ENCODE assay signal across 19 mouse cellular contexts in genomic region chr3:99970766-99971165, GRCm38 (mm10).
DNase-seq lines count a peak whose midpoint lies in the region; ATAC-seq lines count a peak whose summit lies in the region.
"Had no signal": no experiment of that assay in that cellular context is flagged by ENCODE, and none has a peak within 500 bp of the region (broad histone marks: within the 10 kb centered on the region; RNA-seq: fewer than 3 reads in every experiment).

No protein-coding gene starts in this region.

- H3K9ac ChIP-seq in intestine, embryonic 14.5 days (ENCODE audit: low read length): no peak overlapping the region
- H3K9ac ChIP-seq in intestine, embryonic 15.5 days: no peak overlapping the region
- no peak overlapping the region for H3K9ac ChIP-seq in liver, embryonic 12.5 days
- H3K9ac ChIP-seq in embryonic facial prominence, embryonic 14.5 days (ENCODE audit: low read depth, low read length): no peak overlapping the region
- H3K9ac ChIP-seq: embryonic facial prominence, embryonic 12.5 days; liver, embryonic 15.5 days had no signal

- H3K4me1 ChIP-seq in intestine, embryonic 14.5 days (replicated peaks; ENCODE audit: control insufficient read depth, insufficient read depth, low read length): no peaks in the 10 kb centered on the region; the same call in 1 of the 2 replicates
- no peaks in the 10 kb centered on the region for H3K4me1 ChIP-seq in intestine, embryonic 15.5 days (replicated peaks)
- no peaks in the 10 kb centered on the region for H3K4me1 ChIP-seq in liver, embryonic 12.5 days
- H3K4me1 ChIP-seq in embryonic facial prominence, embryonic 14.5 days (ENCODE audit: control insufficient read depth, insufficient read depth, low read length): peaks cover 7% of the 10 kb centered on the region
- H3K4me1 ChIP-seq: liver, embryonic 15.5 days had no signal

- no peak for ATAC-seq in intestine, embryonic 14.5 days (replicated peaks; ENCODE audit: low FRiP score, low TSS enrichment, low read depth)
- ATAC-seq in intestine, embryonic 15.5 days: no peak
- ATAC-seq in liver, embryonic 12.5 days: no peak
- no peak for ATAC-seq in embryonic facial prominence, embryonic 14.5 days (ENCODE audit: low read depth)

- no peaks in the 10 kb centered on the region for H3K27me3 ChIP-seq in intestine, embryonic 14.5 days (replicated peaks; ENCODE audit: control insufficient read depth, insufficient read depth, low read length)
- no peaks in the 10 kb centered on the region for H3K27me3 ChIP-seq in intestine, embryonic 15.5 days (replicated peaks)
- no peaks in the 10 kb centered on the region for H3K27me3 ChIP-seq in liver, embryonic 12.5 days (replicated peaks)
- 0 out of 2 replicates have a peak, but pooled peaks cover 4% of the 10 kb centered on the region for H3K27me3 ChIP-seq in embryonic facial prominence, embryonic 14.5 days (replicated peaks; ENCODE audit: control insufficient read depth, insufficient read depth, low read length)
- H3K27me3 ChIP-seq: CH12.LX; liver, embryonic 15.5 days had no signal

- H3K9me3 ChIP-seq in intestine, embryonic 14.5 days (ENCODE audit: control insufficient read depth, low read length): no peaks in the 10 kb centered on the region
- no peaks in the 10 kb centered on the region for H3K9me3 ChIP-seq in intestine, embryonic 15.5 days
- H3K9me3 ChIP-seq in liver, embryonic 12.5 days (replicated peaks): no peaks in the 10 kb centered on the region
- no peaks in the 10 kb centered on the region for H3K9me3 ChIP-seq in embryonic facial prominence, embryonic 14.5 days (ENCODE audit: control insufficient read depth, low read length)
- H3K9me3 ChIP-seq: embryonic facial prominence, embryonic 12.5 days; liver, embryonic 15.5 days had no signal

- H3K4me3 ChIP-seq in intestine, embryonic 14.5 days (ENCODE audit: low read depth, low read length): no peak overlapping the region
- no peak overlapping the region for H3K4me3 ChIP-seq in intestine, embryonic 15.5 days (replicated peaks)
- H3K4me3 ChIP-seq in liver, embryonic 12.5 days: no peak overlapping the region
- H3K4me3 ChIP-seq in embryonic facial prominence, embryonic 14.5 days (ENCODE audit: low read depth, low read length): no peak overlapping the region
- H3K4me3 ChIP-seq: embryonic facial prominence, embryonic 12.5 days; liver, embryonic 15.5 days had no signal

- no peak overlapping the region for H3K27ac ChIP-seq in intestine, embryonic 14.5 days (ENCODE audit: low read depth)
- H3K27ac ChIP-seq in intestine, embryonic 15.5 days: no peak overlapping the region
- no peak overlapping the region for H3K27ac ChIP-seq in liver, embryonic 12.5 days
- H3K27ac ChIP-seq in embryonic facial prominence, embryonic 14.5 days (replicated peaks; ENCODE audit: low read depth, low read length): no peak overlapping the region
- H3K27ac ChIP-seq: embryonic facial prominence, embryonic 12.5 days; liver, embryonic 15.5 days; macrophage had no signal

- no peak overlapping the region for H3K4me2 ChIP-seq in intestine, embryonic 14.5 days (ENCODE audit: low read length)
- H3K4me2 ChIP-seq in intestine, embryonic 15.5 days (replicated peaks): no peak overlapping the region
- no peak overlapping the region for H3K4me2 ChIP-seq in liver, embryonic 12.5 days
- no peak overlapping the region for H3K4me2 ChIP-seq in embryonic facial prominence, embryonic 14.5 days (ENCODE audit: low read depth, low read length)
- H3K4me2 ChIP-seq: embryonic facial prominence, embryonic 12.5 days; liver, embryonic 15.5 days; midbrain, embryonic 11.5 days had no signal

- no peaks in the 10 kb centered on the region for H3K36me3 ChIP-seq in intestine, embryonic 14.5 days (ENCODE audit: control insufficient read depth, insufficient read depth, low read length)
- H3K36me3 ChIP-seq in intestine, embryonic 15.5 days: no peaks in the 10 kb centered on the region
- no peaks in the 10 kb centered on the region for H3K36me3 ChIP-seq in liver, embryonic 12.5 days
- H3K36me3 ChIP-seq in embryonic facial prominence, embryonic 14.5 days (ENCODE audit: control insufficient read depth, insufficient read depth, low read length): no peaks in the 10 kb centered on the region
- H3K36me3 ChIP-seq: embryonic facial prominence, embryonic 12.5 days; liver, embryonic 15.5 days had no signal

- DNase-seq in cerebellum, postnatal 10 days: peak; percentile 57 to 66
- DNase-seq in cerebellum, adult 8-10 months: no peak
- peak; percentile 67 for DNase-seq in intestine, embryonic 14.5 days (ENCODE audit: low spot score)
- peak; percentile 23 for DNase-seq in liver
- peak; percentile 84 for DNase-seq in embryonic facial prominence, embryonic 14.5 days (ENCODE audit: low spot score)
- DNase-seq in layer of hippocampus, adult 8-10 months (ENCODE audit: low spot score in 2 of 2): no peak
- DNase-seq: adrenal gland, postnatal 10 days; cerebellum, adult 9-11 months; heart, adult 11 months; layer of hippocampus, postnatal 36 days; right cerebral cortex, postnatal 4 days; thymus, postnatal 14 days had no signal

- WGBS in intestine, embryonic 14.5 days: 21% methylated on average over 5 of the region's 5 CpGs
- 22% methylated on average over 5 of the region's 5 CpGs for WGBS in intestine, embryonic 15.5 days
- WGBS in liver, embryonic 12.5 days (ENCODE audit: insufficient replicate concordance): 70% methylated on average over 5 of the region's 5 CpGs
- 24% methylated on average over 5 of the region's 5 CpGs for WGBS in embryonic facial prominence, embryonic 14.5 days

Comparison
In these comparisons a context has a peak if more than half of its experiments do, and no peak if none do; other contexts are left out.
1. DNase-seq: peak in cerebellum, postnatal 10 days (2 of 2), intestine, embryonic 14.5 days (single experiment), liver (single experiment) and embryonic facial prominence, embryonic 14.5 days (single experiment); none in cerebellum, adult 8-10 months (single experiment) and layer of hippocampus, adult 8-10 months (0 of 2).